Comparison of ENCODE assay signal across 16 mouse cellular contexts in genomic region chr4:45786674-45787073, GRCm38 (mm10). TPM values are rescaled to one million over a fixed set of nuclear protein-coding genes. Genes with fewer than 3 reads are reported as not detected.
"Had no signal": no experiment of that assay in that cellular context is flagged by ENCODE, and none has a peak within 500 bp of the region (broad histone marks: within the 10 kb centered on the region; RNA-seq: fewer than 3 reads in every experiment).

No protein-coding gene starts in this region.

- H3K9me3 ChIP-seq: limb, embryonic 12.5 days; lung, embryonic 15.5 days; megakaryocyte, embryonic 14.5 days had no signal

- H3K4me2 ChIP-seq: limb, embryonic 12.5 days; lung, embryonic 15.5 days; midbrain, embryonic 11.5 days had no signal

- ATAC-seq: inflammation-experienced regulatory T-cells, adult 6 months; midbrain, embryonic 16.5 days had no signal

- H3K9ac ChIP-seq: limb, embryonic 12.5 days; lung, embryonic 15.5 days had no signal

- DNase-seq: kidney, adult 8-10 months; kidney, postnatal 10 days; layer of hippocampus, postnatal 36 days; lung, postnatal 14 days; right cerebral cortex, postnatal 14 days; thymus, adult 18-20 months; thymus, postnatal 14 days had no signal

- H3K36me3 ChIP-seq: limb, embryonic 12.5 days; lung, embryonic 15.5 days had no signal

- H3K27ac ChIP-seq: limb, embryonic 12.5 days; lung, embryonic 15.5 days; macrophage had no signal

- H3K4me3 ChIP-seq: limb, embryonic 12.5 days; lung, embryonic 15.5 days; megakaryocyte, embryonic 14.5 days had no signal

RNA-seq across cellular contexts. Expression of gene Igfbpl1, which starts 40.0 kb away (rescaled TPM):
- total RNA-seq: liver, adult 2 months had no signal
- polyA plus RNA-seq: inflammation-experienced regulatory T-cells, adult 6 months; liver, adult 2 months; liver, embryonic 16.5 days; macrophage had no signal
